Mouse (Mus musculus): ENCODE measurements around the gene Mettl7a2. TPM values are rescaled to one million over a fixed set of nuclear protein-coding genes. Genes with fewer than 3 reads are reported as not detected.

Mettl7a2 gene
- total and polyA plus RNA-seq, 3 experiments, result not detected

- Histone ChIP-seq H3K79me2 (ENCODE audit: control insufficient read depth, insufficient read depth, low read length, poor library complexity) (peaks cover 46% of the 10 kb centered on the region), H3K27me3 (ENCODE audit: control insufficient read depth in 1 of 2, insufficient read depth in 2 of 2, low read length in 2 of 2) (no peaks in the 10 kb centered on the region), H3K4me1 (ENCODE audit: control insufficient read depth in 1 of 2, insufficient read depth in 2 of 2, low read length in 2 of 2) (peaks cover 7 to 20% of the 10 kb centered on the region in 2 experiments), H3K36me3 (ENCODE audit: control insufficient read depth in 1 of 2, insufficient read depth in 2 of 2, low read length in 2 of 2) (peaks cover 17 to 35% of the 10 kb centered on the region in 2 experiments), H3K4me3 (ENCODE audit: control insufficient read depth in 1 of 2, insufficient read depth in 1 of 2, low read depth in 2 of 2, low read length in 2 of 2) (no peak overlapping the region), H3K9ac (ENCODE audit: control insufficient read depth, low read depth, low read length, poor library complexity, severe bottlenecking) (no peak overlapping the region), H3K27ac (ENCODE audit: control insufficient read depth, low read depth, low read length) (no peak overlapping the region), H3K9me3 (replicated peaks; ENCODE audit: insufficient read depth, low read length) (no peaks in the 10 kb centered on the region)
- TF ChIP-seq SIN3A (IDR thresholded peaks at IDR 0.05; ENCODE audit: low read length) (peak; percentile 53; the same call in 1 of the 2 replicates), JUND (IDR thresholded peaks at IDR 0.05; ENCODE audit: low read depth, low read length) (0 out of 2 replicates have a peak, but pooled peaks have one; percentile 23), CHD2 (IDR thresholded peaks at IDR 0.05; ENCODE audit: low read length) (no peak), MXI1 (IDR thresholded peaks at IDR 0.05; ENCODE audit: low read depth, low read length) (peak; percentile 49; the same call in 1 of the 2 replicates)
- DNase-seq (ENCODE audit: low read depth, low spot score), result peak; percentile 90
Measured at GRCm38 (mm10) chr15:100410918-100411672, 58.1 kb downstream of the Mettl7a2 start.

Other genes with a start within 250 kb of the Mettl7a2 start
- 41.8 and 44.0 TPM in 2 replicates for gene Atf1, start 125.4 kb upstream of the Mettl7a2 start, total RNA-seq (2012; rRNA removed)
- 100 to 1,000 TPM; 183 to 854 TPM for gene Atf1, start 125.4 kb upstream of the Mettl7a2 start, polyA plus RNA-seq (2012; ENCODE audit: insufficient read depth in 1 of 2, insufficient read length in 2 of 2, low read depth in 1 of 2, low replicate concordance in 2 of 2, missing spikeins in 1 of 2)
- gene Tmprss12, start 72.4 kb upstream of the Mettl7a2 start, total RNA-seq (2012; rRNA removed), result not detected in 2 replicates
- gene Tmprss12, start 72.4 kb upstream of the Mettl7a2 start, polyA plus RNA-seq (2012; ENCODE audit: insufficient read depth in 1 of 2, insufficient read length in 2 of 2, low read depth in 1 of 2, low replicate concordance in 2 of 2, missing spikeins in 1 of 2), result not detected
- gene Mettl7a1, start 49.1 kb upstream of the Mettl7a2 start, total RNA-seq (2012; rRNA removed), result 17.3 and 28.9 TPM in 2 replicates
- 10 to 100 TPM in 1 of 2 experiments, not detected in 1; 34.4 TPM for gene Mettl7a1, start 49.1 kb upstream of the Mettl7a2 start, polyA plus RNA-seq (2012; ENCODE audit: insufficient read depth in 1 of 2, insufficient read length in 2 of 2, low read depth in 1 of 2, low replicate concordance in 2 of 2, missing spikeins in 1 of 2)
- 0.12 and 0.13 TPM in 2 replicates for gene Mettl7a3, start 18.3 kb upstream of the Mettl7a2 start, total RNA-seq (2012; rRNA removed)
- gene Mettl7a3, start 18.3 kb upstream of the Mettl7a2 start, polyA plus RNA-seq (2012; ENCODE audit: insufficient read depth in 1 of 2, insufficient read length in 2 of 2, low read depth in 1 of 2, low replicate concordance in 2 of 2, missing spikeins in 1 of 2), result under 1 TPM in 1 of 2 experiments, not detected in 1; 0.70 TPM
- not detected in 2 replicates for gene Methig1, start 51 bp upstream of the Mettl7a2 start, total RNA-seq (2012; rRNA removed)
- gene Methig1, start 51 bp upstream of the Mettl7a2 start, polyA plus RNA-seq (2012; ENCODE audit: insufficient read depth in 1 of 2, insufficient read length in 2 of 2, low read depth in 1 of 2, low replicate concordance in 2 of 2, missing spikeins in 1 of 2), result not detected
- not detected in 2 replicates for gene Higd1c, start 11.3 kb downstream of the Mettl7a2 start, total RNA-seq (2012; rRNA removed)
- not detected for gene Higd1c, start 11.3 kb downstream of the Mettl7a2 start, polyA plus RNA-seq (2012; ENCODE audit: insufficient read depth in 1 of 2, insufficient read length in 2 of 2, low read depth in 1 of 2, low replicate concordance in 2 of 2, missing spikeins in 1 of 2)
- gene Gm5475, start 68.9 kb downstream of the Mettl7a2 start, total RNA-seq (2012; rRNA removed), result 0.15 TPM in 1 of 2 replicates, not detected in the other
- gene Gm5475, start 68.9 kb downstream of the Mettl7a2 start, polyA plus RNA-seq (2012; ENCODE audit: insufficient read depth in 1 of 2, insufficient read length in 2 of 2, low read depth in 1 of 2, low replicate concordance in 2 of 2, missing spikeins in 1 of 2), result under 1 TPM in 1 of 2 experiments, not detected in 1; 0.14 TPM
- gene Slc11a2, start 71.9 kb downstream of the Mettl7a2 start, total RNA-seq (2012; rRNA removed), result 52.7 and 69.0 TPM in 2 replicates
- gene Slc11a2, start 71.9 kb downstream of the Mettl7a2 start, polyA plus RNA-seq (2012; ENCODE audit: insufficient read depth in 1 of 2, insufficient read length in 2 of 2, low read depth in 1 of 2, low replicate concordance in 2 of 2, missing spikeins in 1 of 2), result 100 to 1,000 TPM in 1 of 2 experiments, not detected in 1; 112 TPM
- gene Letmd1, start 115.8 kb downstream of the Mettl7a2 start, total RNA-seq (2012; rRNA removed), result 30.1 and 38.8 TPM in 2 replicates
- gene Letmd1, start 115.8 kb downstream of the Mettl7a2 start, polyA plus RNA-seq (2012; ENCODE audit: insufficient read depth in 1 of 2, insufficient read length in 2 of 2, low read depth in 1 of 2, low replicate concordance in 2 of 2, missing spikeins in 1 of 2), result 100 to 1,000 TPM in 1 of 2 experiments, 10 to 100 TPM in 1; 64.3 to 277 TPM
- gene Csrnp2, start 142.3 kb downstream of the Mettl7a2 start, total RNA-seq (2012; rRNA removed), result 5.3 and 5.8 TPM in 2 replicates
- gene Csrnp2, start 142.3 kb downstream of the Mettl7a2 start, polyA plus RNA-seq (2012; ENCODE audit: insufficient read depth in 1 of 2, insufficient read length in 2 of 2, low read depth in 1 of 2, low replicate concordance in 2 of 2, missing spikeins in 1 of 2), result 1 to 10 TPM in 1 of 2 experiments, not detected in 1; 4.2 TPM
- gene Tfcp2, start 198.8 kb downstream of the Mettl7a2 start, total RNA-seq (2012; rRNA removed), result 15.4 and 21.5 TPM in 2 replicates
- 10 to 100 TPM in 1 of 2 experiments, not detected in 1; 20.4 TPM for gene Tfcp2, start 198.8 kb downstream of the Mettl7a2 start, polyA plus RNA-seq (2012; ENCODE audit: insufficient read depth in 1 of 2, insufficient read length in 2 of 2, low read depth in 1 of 2, low replicate concordance in 2 of 2, missing spikeins in 1 of 2)
- 0.46 and 0.59 TPM in 2 replicates for gene Pou6f1, start 246.8 kb downstream of the Mettl7a2 start, total RNA-seq (2012; rRNA removed)
- gene Pou6f1, start 246.8 kb downstream of the Mettl7a2 start, polyA plus RNA-seq (2012; ENCODE audit: insufficient read depth in 1 of 2, insufficient read length in 2 of 2, low read depth in 1 of 2, low replicate concordance in 2 of 2, missing spikeins in 1 of 2), result 1 to 10 TPM in 1 of 2 experiments, not detected in 1; 2.5 TPM